Mouse (Mus musculus): ENCODE data around the gene Stk25. TPM values are rescaled to one million over a fixed set of nuclear protein-coding genes. Genes with fewer than 3 reads are reported as not detected.
A peak's percentile ranks its signal among the peaks of the same experiment; 100 is the strongest.

The Stk25 gene
- polyA plus RNA-seq, 1 experiment: 338 TPM

DNA sequence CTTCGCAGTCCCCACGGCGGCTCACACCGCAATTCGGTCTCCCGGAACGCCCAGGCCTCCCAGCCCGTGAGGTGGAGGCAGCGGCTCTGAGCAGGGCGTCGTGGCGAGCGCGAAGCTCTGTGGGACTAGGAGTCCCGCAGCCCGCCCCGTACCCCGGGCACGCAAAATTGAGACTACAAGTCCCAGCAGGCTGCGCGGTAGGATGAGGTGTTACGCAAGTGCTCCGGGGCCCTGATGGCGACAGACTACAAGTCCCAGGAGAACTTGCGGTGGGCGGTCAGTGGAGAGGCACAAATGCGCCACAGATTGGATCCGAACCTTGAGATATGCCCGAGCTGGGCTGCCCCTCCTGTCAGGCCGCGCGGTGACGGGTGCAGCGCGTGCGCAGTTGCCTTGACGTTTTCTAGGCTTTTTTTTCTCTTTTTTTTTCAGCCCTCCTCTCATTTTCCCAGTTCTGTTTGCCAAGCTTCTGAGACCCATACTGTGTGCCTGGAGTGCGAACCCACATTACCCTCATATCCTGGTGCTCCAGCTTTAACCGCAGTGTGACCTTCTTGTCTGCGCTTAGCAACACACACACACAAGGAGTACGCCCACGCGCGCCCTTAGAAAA, 22.8 kb downstream of the Stk25 start:
- TF ChIP-seq POLR2A (IDR thresholded peaks at IDR 0.05; ENCODE audit: borderline replicate concordance, extremely low read depth, insufficient read depth, insufficient read length, poor library complexity, severe bottlenecking): peak; percentile 70
- no peak for TF ChIP-seq CTCF (IDR thresholded peaks at IDR 0.05; ENCODE audit: borderline replicate concordance, extremely low read depth, insufficient read depth, insufficient read length)

GRCm38 (mm10) chr1:93635091-93635579, 23.3 kb downstream of the Stk25 start:
- TF ChIP-seq POLR2A (IDR thresholded peaks at IDR 0.05; ENCODE audit: borderline replicate concordance, extremely low read depth, insufficient read depth, insufficient read length, poor library complexity, severe bottlenecking) (no peak), CTCF (IDR thresholded peaks at IDR 0.05; ENCODE audit: borderline replicate concordance, extremely low read depth, insufficient read depth, insufficient read length) (no peak)
- no peak for DNase-seq (ENCODE audit: low read depth)

More for the DNA sequence above, 22.8 kb downstream of the Stk25 start:
- DNase-seq (ENCODE audit: low read depth): peak; percentile 100

GRCm38 (mm10) chr1:93634481-93634891, 24.0 kb downstream of the Stk25 start:
- peak; percentile 67 for DNase-seq (ENCODE audit: low read depth)
- TF ChIP-seq CTCF (IDR thresholded peaks at IDR 0.05; ENCODE audit: borderline replicate concordance, extremely low read depth, insufficient read depth, insufficient read length) (no peak), POLR2A (IDR thresholded peaks at IDR 0.05; ENCODE audit: borderline replicate concordance, extremely low read depth, insufficient read depth, insufficient read length, poor library complexity, severe bottlenecking) (no peak)

DNA sequence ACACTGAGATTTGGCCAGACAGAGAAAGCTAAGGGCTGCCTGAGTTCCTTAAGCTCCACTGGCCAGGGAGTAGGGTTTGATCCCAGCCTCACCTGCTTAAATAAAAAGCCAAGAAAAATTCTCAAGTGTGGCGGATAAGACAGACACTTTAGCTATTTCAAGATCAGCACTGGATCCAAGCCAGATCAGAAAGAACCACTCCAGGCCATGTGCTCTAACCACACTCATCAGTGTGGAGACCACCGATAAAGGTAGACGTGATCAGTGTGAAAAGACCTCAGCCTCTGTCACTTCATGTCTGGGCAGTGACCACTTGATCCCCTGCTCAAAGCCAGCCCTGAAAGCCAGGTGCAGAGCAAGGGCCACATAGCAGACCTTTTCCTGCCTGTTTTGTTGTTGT, 25.7 kb downstream of the Stk25 start:
- TF ChIP-seq POLR2A (IDR thresholded peaks at IDR 0.05; ENCODE audit: borderline replicate concordance, extremely low read depth, insufficient read depth, insufficient read length, poor library complexity, severe bottlenecking) (no peak), CTCF (IDR thresholded peaks at IDR 0.05; ENCODE audit: borderline replicate concordance, extremely low read depth, insufficient read depth, insufficient read length) (no peak)
- no peak for DNase-seq (ENCODE audit: low read depth)

- DNase-seq (ENCODE audit: low read depth): no peak
- TF ChIP-seq POLR2A (IDR thresholded peaks at IDR 0.05; ENCODE audit: borderline replicate concordance, extremely low read depth, insufficient read depth, insufficient read length, poor library complexity, severe bottlenecking) (no peak), CTCF (IDR thresholded peaks at IDR 0.05; ENCODE audit: borderline replicate concordance, extremely low read depth, insufficient read depth, insufficient read length) (no peak)
Observed at GRCm38 (mm10) chr1:93630796-93631195, 27.7 kb downstream of the Stk25 start.

- TF ChIP-seq POLR2A (IDR thresholded peaks at IDR 0.05; ENCODE audit: borderline replicate concordance, extremely low read depth, insufficient read depth, insufficient read length, poor library complexity, severe bottlenecking): no peak
- no peak for TF ChIP-seq CTCF (IDR thresholded peaks at IDR 0.05; ENCODE audit: borderline replicate concordance, extremely low read depth, insufficient read depth, insufficient read length)
- no peak for DNase-seq (ENCODE audit: low read depth)
Observed at GRCm38 (mm10) chr1:93624502-93624901, 34.0 kb downstream of the Stk25 start.

DNA sequence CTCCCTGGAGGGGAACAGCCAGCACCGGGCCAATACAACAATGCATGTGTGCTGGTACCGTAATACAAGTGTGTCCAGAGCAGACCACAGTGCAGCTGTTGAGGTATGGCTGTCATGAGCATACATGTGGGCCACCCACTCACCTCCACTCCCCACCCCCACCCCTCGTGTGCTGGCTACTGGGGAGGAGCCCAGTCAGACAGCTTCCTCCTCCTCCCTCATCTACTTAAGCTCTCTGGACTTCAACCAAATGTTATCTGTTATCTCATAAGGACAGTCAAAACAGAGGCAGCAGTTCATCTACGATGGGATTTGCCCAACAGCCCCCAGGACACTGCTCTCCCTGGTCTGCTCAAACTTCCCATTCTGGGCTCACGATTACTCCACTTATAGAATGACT, 39.5 kb downstream of the Stk25 start:
- no peak for DNase-seq (ENCODE audit: low read depth)
- TF ChIP-seq CTCF (IDR thresholded peaks at IDR 0.05; ENCODE audit: borderline replicate concordance, extremely low read depth, insufficient read depth, insufficient read length): no peak
- TF ChIP-seq POLR2A (IDR thresholded peaks at IDR 0.05; ENCODE audit: borderline replicate concordance, extremely low read depth, insufficient read depth, insufficient read length, poor library complexity, severe bottlenecking): no peak

DNA sequence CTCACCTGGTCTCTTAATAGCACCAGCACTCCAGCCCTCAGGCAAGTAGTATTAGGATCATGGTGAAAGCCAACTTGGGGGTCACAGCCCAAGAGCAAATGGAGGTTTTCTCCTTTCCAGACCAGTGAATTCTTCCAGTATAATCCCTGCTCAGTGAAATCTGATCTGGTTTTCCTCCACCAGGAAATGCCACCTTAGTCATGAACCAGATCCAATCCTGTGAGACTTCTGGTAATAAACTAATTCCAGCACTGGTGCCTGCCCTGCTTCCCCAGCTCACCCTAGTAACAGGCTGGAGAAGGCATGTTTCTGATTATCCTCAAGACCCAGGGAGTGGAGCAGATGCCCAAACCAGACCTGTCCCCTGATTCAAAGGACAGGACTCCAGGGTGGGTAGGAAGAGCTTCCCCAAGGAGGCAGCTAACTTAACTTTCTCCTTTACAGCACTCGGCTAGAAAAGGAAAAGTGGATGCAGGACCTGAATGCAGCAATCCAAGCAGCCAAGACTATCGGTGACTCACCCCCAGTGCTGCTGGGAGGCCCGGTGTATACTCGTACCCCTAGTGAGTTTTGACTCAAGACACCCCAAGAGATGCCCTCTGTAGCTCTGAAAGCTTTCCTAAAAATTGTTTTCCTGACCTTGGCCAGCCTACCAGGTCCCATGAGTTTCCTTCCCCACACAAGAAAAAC, 40.3 kb downstream of the Stk25 start:
- no peak for DNase-seq (ENCODE audit: low read depth)
- TF ChIP-seq POLR2A (IDR thresholded peaks at IDR 0.05; ENCODE audit: borderline replicate concordance, extremely low read depth, insufficient read depth, insufficient read length, poor library complexity, severe bottlenecking): no peak
- no peak for TF ChIP-seq CTCF (IDR thresholded peaks at IDR 0.05; ENCODE audit: borderline replicate concordance, extremely low read depth, insufficient read depth, insufficient read length)

DNA sequence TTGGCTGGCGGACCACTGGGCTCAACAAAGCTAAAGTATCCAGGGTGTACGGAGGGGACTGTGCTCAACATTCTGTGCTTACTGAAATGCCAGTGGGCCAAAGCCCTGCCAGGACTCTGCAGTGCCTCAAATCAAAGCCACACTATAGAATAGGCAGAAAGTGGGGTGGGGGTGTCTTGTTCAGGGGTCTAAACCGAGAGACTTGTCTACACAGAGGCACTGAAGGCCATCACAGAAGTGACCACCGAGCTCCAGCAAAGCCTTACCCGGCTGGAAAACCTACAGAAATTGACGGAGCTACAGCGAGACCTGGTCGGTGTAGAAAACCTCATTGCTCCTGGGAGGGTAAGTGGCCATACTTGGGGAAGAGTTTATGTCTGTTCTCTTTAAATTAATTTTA, 48.7 kb downstream of the Stk25 start:
- TF ChIP-seq CTCF (IDR thresholded peaks at IDR 0.05; ENCODE audit: borderline replicate concordance, extremely low read depth, insufficient read depth, insufficient read length) (no peak), POLR2A (IDR thresholded peaks at IDR 0.05; ENCODE audit: borderline replicate concordance, extremely low read depth, insufficient read depth, insufficient read length, poor library complexity, severe bottlenecking) (no peak)
- no peak for DNase-seq (ENCODE audit: low read depth)

- DNase-seq (ENCODE audit: low read depth): no peak
- TF ChIP-seq POLR2A (IDR thresholded peaks at IDR 0.05; ENCODE audit: borderline replicate concordance, extremely low read depth, insufficient read depth, insufficient read length, poor library complexity, severe bottlenecking) (no peak), CTCF (IDR thresholded peaks at IDR 0.05; ENCODE audit: borderline replicate concordance, extremely low read depth, insufficient read depth, insufficient read length) (no peak)
Observed at GRCm38 (mm10) chr1:93608696-93609245, 49.7 kb downstream of the Stk25 start.

Measured in brain, embryonic 14.5 days (tissue).